ENCODE assay signal across 8 mouse cellular contexts in the genomic region with DNA sequence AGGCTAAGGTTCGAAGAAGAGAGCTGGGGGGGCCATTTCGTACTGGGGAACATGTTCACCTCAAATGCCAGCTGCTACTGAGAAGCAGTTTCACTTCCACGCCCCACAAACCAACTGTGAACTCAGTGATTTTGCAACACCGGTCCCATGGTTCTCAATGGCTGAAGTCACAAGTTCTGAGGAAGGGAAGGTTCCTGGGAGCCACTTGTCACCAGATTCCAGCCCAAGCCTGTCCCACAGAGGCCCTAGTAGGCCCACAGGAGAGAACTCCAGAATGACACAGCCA. TPM values are rescaled to one million over a fixed set of nuclear protein-coding genes. Genes with fewer than 3 reads are reported as not detected.
DNase-seq lines count a peak whose midpoint lies in the region; ATAC-seq and TF ChIP-seq lines count a peak whose summit lies in the region.

No protein-coding gene starts in this region.

- peak overlapping the region; percentile 86; the same call in 1 of the 2 replicates for H3K27ac ChIP-seq in gastrocnemius, adult 2 months

- peak; percentile 31 to 38 for ATAC-seq in hematopoietic stem cell, adult 5-6 weeks (replicated peaks in 1 of 2; ENCODE audit: insufficient read depth in 1 of 2, low FRiP score in 2 of 2, low TSS enrichment in 1 of 2, low read depth in 1 of 2, poor library complexity in 2 of 2, severe bottlenecking in 2 of 2)

- intact Hi-C loops in gastrocnemius, adult 2 months (cut with DNase I): no loop called here
- intact Hi-C loops in gastrocnemius, postnatal 36 days (cut with DNase I): no loop called here
- intact Hi-C loops in left cerebral cortex, postnatal 10 days (cut with DNase I): no loop called here

- TF ChIP-seq CTCF in gastrocnemius, adult 2 months (IDR thresholded peaks at IDR 0.05): no peak

- H3K4me3 ChIP-seq in gastrocnemius, adult 2 months: peak overlapping the region; percentile 86

- peak; percentile 32 for DNase-seq in gastrocnemius, adult 2 months
- DNase-seq in gastrocnemius, postnatal 36 days: no peak
- peak; percentile 59 for DNase-seq in brain, adult 2 months (ENCODE audit: low read depth, low spot score)
- DNase-seq in lung, adult 18-20 months: peak; percentile 81 to 82
- peak; percentile 33 for DNase-seq in spleen, adult 12 weeks (ENCODE audit: low spot score)
- no peak for DNase-seq in left cerebral cortex, postnatal 10 days (ENCODE audit: extremely low spot score in 1 of 2, low spot score in 2 of 2)
- DNase-seq in right cerebral cortex, postnatal 36 days (ENCODE audit: low spot score in 2 of 2): no peak

RNA-seq across cellular contexts. Expression of a gene that starts 1.2 kb away (rescaled TPM):
- 10 to 100 TPM; 24.3 to 25.0 TPM for total RNA-seq in gastrocnemius, adult 2 months (2021)
- total RNA-seq in gastrocnemius, postnatal 36 days (2021): 10 to 100 TPM; 23.4 to 24.7 TPM
- total RNA-seq in hematopoietic stem cell, adult 5-6 weeks (2017): 85.3 and 109 TPM in 2 replicates
- total RNA-seq in left cerebral cortex, postnatal 10 days (2021): 10 to 100 TPM; 26.2 to 28.1 TPM

RNA-seq across cellular contexts. Expression of a gene that starts 12.9 kb away (rescaled TPM):
- not detected for total RNA-seq in gastrocnemius, adult 2 months (2021)
- total RNA-seq in gastrocnemius, postnatal 36 days (2021): not detected
- total RNA-seq in hematopoietic stem cell, adult 5-6 weeks (2017): 1.0 TPM in 1 of 2 replicates, not detected in the other
- total RNA-seq in left cerebral cortex, postnatal 10 days (2021): not detected

RNA-seq across cellular contexts. Expression of a gene that starts 22.0 kb away (rescaled TPM):
- total RNA-seq in gastrocnemius, adult 2 months (2021): 10 to 100 TPM; 18.2 to 23.2 TPM
- 10 to 100 TPM; 19.2 to 21.2 TPM for total RNA-seq in gastrocnemius, postnatal 36 days (2021)
- total RNA-seq in hematopoietic stem cell, adult 5-6 weeks (2017): 43.4 and 50.9 TPM in 2 replicates
- total RNA-seq in left cerebral cortex, postnatal 10 days (2021): 10 to 100 TPM; 56.6 to 59.1 TPM

RNA-seq across cellular contexts. Expression of a gene that starts 26.3 kb away (rescaled TPM):
- 1,000 to 10,000 TPM; 1,018 to 1,329 TPM for total RNA-seq in gastrocnemius, adult 2 months (2021)
- 1,000 to 10,000 TPM in 1 of 2 experiments, 100 to 1,000 TPM in 1; 994 to 1,118 TPM for total RNA-seq in gastrocnemius, postnatal 36 days (2021)
- 153 and 381 TPM in 2 replicates for total RNA-seq in hematopoietic stem cell, adult 5-6 weeks (2017)
- 100 to 1,000 TPM; 368 to 383 TPM for total RNA-seq in left cerebral cortex, postnatal 10 days (2021)

RNA-seq across cellular contexts. Expression of a gene that starts 35.2 kb away (rescaled TPM):
- total RNA-seq in gastrocnemius, adult 2 months (2021): 10 to 100 TPM; 38.7 to 56.3 TPM
- total RNA-seq in gastrocnemius, postnatal 36 days (2021): 10 to 100 TPM; 43.1 to 48.1 TPM
- 103 and 110 TPM in 2 replicates for total RNA-seq in hematopoietic stem cell, adult 5-6 weeks (2017)
- total RNA-seq in left cerebral cortex, postnatal 10 days (2021): 10 to 100 TPM; 47.0 to 51.8 TPM

Comparison
In these comparisons a context has a peak if more than half of its experiments do, and no peak if none do; other contexts are left out.
1. DNase-seq: peak in gastrocnemius, adult 2 months (single experiment), brain, adult 2 months (single experiment), lung, adult 18-20 months (2 of 2) and spleen, adult 12 weeks (single experiment); none in gastrocnemius, postnatal 36 days (0 of 2), left cerebral cortex, postnatal 10 days (0 of 2) and right cerebral cortex, postnatal 36 days (0 of 2).